Mouse (Mus musculus): Measurements from ENCODE around the gene Cd180. TPM values are rescaled to one million over a fixed set of nuclear protein-coding genes. Genes with fewer than 3 reads are reported as not detected.

The Cd180 gene
- polyA plus RNA-seq, 1 experiment from 2014 or later, result 0.61 TPM

DNA sequence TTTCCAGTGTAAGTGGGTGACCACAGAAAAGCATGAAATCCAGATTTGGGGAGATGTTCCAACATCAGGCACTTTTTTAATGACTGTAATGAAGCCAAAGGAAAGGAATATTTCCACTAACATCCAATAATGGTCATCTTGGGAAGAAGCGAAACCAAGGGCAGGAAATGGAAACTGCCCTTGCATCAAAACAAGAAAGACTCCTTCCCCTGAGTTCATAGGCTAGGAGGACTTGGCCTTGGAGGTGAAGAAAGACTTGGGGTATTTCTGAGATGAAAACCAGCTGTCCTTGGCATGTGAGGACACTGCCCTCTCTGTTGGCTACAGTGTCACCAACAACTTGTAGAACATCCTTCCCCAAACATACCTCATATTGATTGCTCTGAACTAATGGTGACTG is 5.2 kb upstream of the Cd180 start:
- Histone ChIP-seq H3K36me3 (no peaks in the 10 kb centered on the region), H3K9me3 (no peaks in the 10 kb centered on the region), H3K27me3 (no peaks in the 10 kb centered on the region), H3K4me1 (peaks cover 7% of the 10 kb centered on the region; the same call in 1 of the 2 replicates), H3K4me3 (no peak overlapping the region), H3K27ac (no peak overlapping the region), H3K9ac (no peak overlapping the region), H3K4me2 (no peak overlapping the region)
- no peak for ATAC-seq (ENCODE audit: borderline replicate concordance, extremely low read depth, low FRiP score, low TSS enrichment)
- 79% methylated on average over 1 of the region's 1 CpGs for WGBS

- Histone ChIP-seq H3K27ac (no peak overlapping the region), H3K9ac (no peak overlapping the region), H3K9me3 (no peaks in the 10 kb centered on the region), H3K4me2 (no peak overlapping the region), H3K4me1 (peaks cover 12% of the 10 kb centered on the region), H3K27me3 (no peaks in the 10 kb centered on the region), H3K4me3 (no peak overlapping the region), H3K36me3 (no peaks in the 10 kb centered on the region)
- WGBS, result 77% methylated on average over 6 of the region's 6 CpGs
- ATAC-seq (ENCODE audit: borderline replicate concordance, extremely low read depth, low FRiP score, low TSS enrichment), result no peak
Observed at GRCm38 (mm10) chr13:102689201-102690090, 3.9 kb upstream of the Cd180 start.

GRCm38 (mm10) chr13:102690184-102690583 is 3.2 kb upstream of the Cd180 start:
- no peaks in the 10 kb centered on the region for H3K36me3 ChIP-seq
- H3K9ac ChIP-seq, result no peak overlapping the region
- H3K4me3 ChIP-seq, result no peak overlapping the region
- H3K4me1 ChIP-seq, result peaks cover 12% of the 10 kb centered on the region
- no peaks in the 10 kb centered on the region for H3K27me3 ChIP-seq
- no peaks in the 10 kb centered on the region for H3K9me3 ChIP-seq
- H3K4me2 ChIP-seq, result no peak overlapping the region
- 84% methylated on average over 5 of the region's 5 CpGs for whole genome bisulfite sequencing
- ATAC-seq (ENCODE audit: borderline replicate concordance, extremely low read depth, low FRiP score, low TSS enrichment), result no peak
- H3K27ac ChIP-seq, result no peak overlapping the region

GRCm38 (mm10) chr13:102691408-102692150 is 1.8 kb upstream of the Cd180 start:
- H3K9ac ChIP-seq, result no peak overlapping the region
- WGBS, result 68% methylated on average over 11 of the region's 11 CpGs
- H3K4me3 ChIP-seq, result no peak overlapping the region
- no peaks in the 10 kb centered on the region for H3K36me3 ChIP-seq
- no peaks in the 10 kb centered on the region for H3K9me3 ChIP-seq
- no peak for ATAC-seq (ENCODE audit: borderline replicate concordance, extremely low read depth, low FRiP score, low TSS enrichment)
- H3K27ac ChIP-seq, result no peak overlapping the region
- H3K4me2 ChIP-seq, result no peak overlapping the region
- H3K27me3 ChIP-seq, result no peaks in the 10 kb centered on the region
- peaks cover 12% of the 10 kb centered on the region for H3K4me1 ChIP-seq

DNA sequence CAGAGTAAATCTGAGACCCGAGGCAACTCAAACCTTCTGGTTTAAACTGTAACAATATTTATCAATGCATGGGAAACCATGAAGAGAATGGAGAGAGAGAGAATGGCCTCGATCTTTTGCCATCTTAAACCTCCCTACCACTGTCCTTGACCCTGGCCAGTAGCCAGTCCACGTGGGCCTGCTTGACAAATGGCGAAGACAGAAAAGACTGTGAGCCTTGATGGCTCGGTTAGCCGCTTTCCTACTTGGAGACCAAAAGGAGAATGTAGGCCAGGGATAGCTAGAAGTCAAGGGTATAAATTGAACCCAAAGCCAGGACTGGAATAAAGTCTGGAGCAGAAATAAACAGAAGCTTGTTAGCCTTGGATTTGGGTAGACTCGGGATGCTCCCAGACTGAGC is 796 bp downstream of the Cd180 start:
- Histone ChIP-seq H3K4me3 (no peak overlapping the region), H3K9ac (no peak overlapping the region), H3K9me3 (no peaks in the 10 kb centered on the region), H3K36me3 (no peaks in the 10 kb centered on the region), H3K27ac (no peak overlapping the region; the same call in 1 of the 2 replicates), H3K27me3 (no peaks in the 10 kb centered on the region), H3K4me1 (peaks cover 25% of the 10 kb centered on the region), H3K4me2 (no peak overlapping the region)
- WGBS, result 89% methylated on average over 7 of the region's 7 CpGs
- ATAC-seq (ENCODE audit: borderline replicate concordance, extremely low read depth, low FRiP score, low TSS enrichment), result no peak

- Histone ChIP-seq H3K27me3 (no peaks in the 10 kb centered on the region), H3K4me2 (no peak overlapping the region), H3K4me3 (no peak overlapping the region), H3K36me3 (no peaks in the 10 kb centered on the region), H3K9ac (no peak overlapping the region), H3K27ac (no peak overlapping the region), H3K9me3 (no peaks in the 10 kb centered on the region), H3K4me1 (peaks cover 33% of the 10 kb centered on the region)
- WGBS, result 54% methylated on average over 7 of the region's 7 CpGs
- ATAC-seq (ENCODE audit: borderline replicate concordance, extremely low read depth, low FRiP score, low TSS enrichment), result no peak
Observed at GRCm38 (mm10) chr13:102695121-102695905, 2.0 kb downstream of the Cd180 start.

DNA sequence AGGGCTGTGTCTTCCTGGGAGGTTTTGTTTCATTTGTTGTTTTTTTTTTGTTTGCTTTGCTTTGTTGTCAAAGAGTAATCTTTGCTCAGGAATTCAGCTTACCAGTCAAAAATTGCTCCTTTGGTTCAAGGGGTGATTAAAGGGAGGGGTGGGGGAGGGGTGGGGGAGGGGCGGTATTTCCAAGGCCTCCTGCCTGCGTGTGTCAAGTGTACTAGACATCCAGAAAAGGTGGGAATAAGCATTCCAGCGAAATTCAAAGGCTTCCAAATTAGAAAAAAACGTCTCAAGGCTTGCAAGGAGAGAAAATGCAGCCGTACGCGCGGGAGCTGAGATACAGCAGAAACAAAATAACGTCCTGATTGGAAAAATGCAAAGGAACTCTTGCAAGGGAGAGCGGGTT is 5.0 kb downstream of the Cd180 start:
- 7% methylated on average over 10 of the region's 10 CpGs for WGBS
- peak; percentile 25; the same call in 1 of the 2 replicates for ATAC-seq (ENCODE audit: borderline replicate concordance, extremely low read depth, low FRiP score, low TSS enrichment)
- no peaks in the 10 kb centered on the region for H3K27me3 ChIP-seq
- H3K27ac ChIP-seq, result peak overlapping the region; percentile 92
- no peaks in the 10 kb centered on the region for H3K36me3 ChIP-seq
- peak overlapping the region; percentile 19 for H3K4me3 ChIP-seq
- peak overlapping the region; percentile 39; the same call in 1 of the 2 replicates for H3K9ac ChIP-seq
- H3K4me2 ChIP-seq, result peak overlapping the region; percentile 56
- no peaks in the 10 kb centered on the region for H3K9me3 ChIP-seq
- peaks cover 33% of the 10 kb centered on the region for H3K4me1 ChIP-seq

- Histone ChIP-seq H3K4me2 (peak overlapping the region; percentile 56), H3K4me3 (peak overlapping the region; percentile 19), H3K9ac (peak overlapping the region; percentile 39; the same call in 1 of the 2 replicates), H3K27me3 (no peaks in the 10 kb centered on the region), H3K9me3 (no peaks in the 10 kb centered on the region), H3K4me1 (peaks cover 28% of the 10 kb centered on the region), H3K27ac (peak overlapping the region; percentile 92), H3K36me3 (no peaks in the 10 kb centered on the region)
- WGBS, result 22% methylated on average over 14 of the region's 14 CpGs
- peak; percentile 95 for ATAC-seq (ENCODE audit: borderline replicate concordance, extremely low read depth, low FRiP score, low TSS enrichment)
Observed at GRCm38 (mm10) chr13:102698751-102699323, 5.5 kb downstream of the Cd180 start.

DNA sequence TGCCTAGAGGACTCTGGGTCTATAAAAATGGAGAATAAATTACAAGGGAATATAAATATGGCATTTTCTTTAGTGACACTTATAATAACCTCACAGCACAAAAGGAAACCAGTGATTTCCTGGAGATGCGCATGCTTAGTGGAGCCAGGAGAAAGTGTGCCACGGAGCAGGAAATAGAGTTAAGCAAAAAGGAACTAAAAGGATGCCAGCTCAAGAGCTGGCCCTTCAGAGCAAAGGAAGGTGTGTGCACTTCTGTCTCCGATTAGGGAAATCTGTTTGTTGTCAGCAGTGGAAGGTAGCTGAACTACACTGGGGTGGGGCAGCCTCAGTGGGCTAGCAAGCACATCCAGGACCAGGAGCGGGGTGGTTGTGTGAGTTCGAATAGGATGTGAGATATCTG is 6.8 kb downstream of the Cd180 start:
- Histone ChIP-seq H3K4me3 (no peak overlapping the region), H3K4me1 (peaks cover 28% of the 10 kb centered on the region), H3K9me3 (no peaks in the 10 kb centered on the region), H3K4me2 (no peak overlapping the region), H3K27me3 (no peaks in the 10 kb centered on the region), H3K27ac (no peak overlapping the region), H3K36me3 (no peaks in the 10 kb centered on the region), H3K9ac (no peak overlapping the region)
- no peak for ATAC-seq (ENCODE audit: borderline replicate concordance, extremely low read depth, low FRiP score, low TSS enrichment)
- WGBS, result 85% methylated on average over 5 of the region's 5 CpGs

GRCm38 (mm10) chr13:102700744-102701143 is 7.4 kb downstream of the Cd180 start:
- Histone ChIP-seq H3K36me3 (no peaks in the 10 kb centered on the region), H3K27ac (no peak overlapping the region), H3K27me3 (no peaks in the 10 kb centered on the region), H3K4me3 (no peak overlapping the region), H3K4me2 (no peak overlapping the region), H3K9me3 (no peaks in the 10 kb centered on the region), H3K9ac (no peak overlapping the region), H3K4me1 (peaks cover 28% of the 10 kb centered on the region)
- WGBS, result 86% methylated on average over 3 of the region's 3 CpGs
- no peak for ATAC-seq (ENCODE audit: borderline replicate concordance, extremely low read depth, low FRiP score, low TSS enrichment)

- no peak overlapping the region for H3K4me3 ChIP-seq
- WGBS, result 49% methylated on average over 1 of the region's 1 CpGs
- no peaks in the 10 kb centered on the region for H3K4me1 ChIP-seq
- no peaks in the 10 kb centered on the region for H3K36me3 ChIP-seq
- H3K9ac ChIP-seq, result no peak overlapping the region
- no peak for ATAC-seq (ENCODE audit: borderline replicate concordance, extremely low read depth, low FRiP score, low TSS enrichment)
- no peaks in the 10 kb centered on the region for H3K9me3 ChIP-seq
- no peaks in the 10 kb centered on the region for H3K27me3 ChIP-seq
- no peak overlapping the region for H3K27ac ChIP-seq
- H3K4me2 ChIP-seq, result no peak overlapping the region
Observed at GRCm38 (mm10) chr13:102716973-102717372, 23.6 kb downstream of the Cd180 start.

All from lung, embryonic 15.5 days (tissue).